Mouse (Mus musculus) thymus, adult 18-20 months (tissue): ENCODE measurements around the gene Atp2a1.
A peak's percentile ranks its signal among the peaks of the same experiment; 100 is the strongest.

Source experiments
- DNase-seq, 2 experiments: peaks; one replicate each; pipeline ENCODE4 v3.0.0; 2022; ENCODE audit warnings: mixed read lengths in 2 of 2

Atp2a1 gene

GRCm38 (mm10) chr7:126472306-126472705 lies 9.4 kb upstream of the Atp2a1 start:
- DNase-seq = peak; percentile 48 to 68

DNA sequence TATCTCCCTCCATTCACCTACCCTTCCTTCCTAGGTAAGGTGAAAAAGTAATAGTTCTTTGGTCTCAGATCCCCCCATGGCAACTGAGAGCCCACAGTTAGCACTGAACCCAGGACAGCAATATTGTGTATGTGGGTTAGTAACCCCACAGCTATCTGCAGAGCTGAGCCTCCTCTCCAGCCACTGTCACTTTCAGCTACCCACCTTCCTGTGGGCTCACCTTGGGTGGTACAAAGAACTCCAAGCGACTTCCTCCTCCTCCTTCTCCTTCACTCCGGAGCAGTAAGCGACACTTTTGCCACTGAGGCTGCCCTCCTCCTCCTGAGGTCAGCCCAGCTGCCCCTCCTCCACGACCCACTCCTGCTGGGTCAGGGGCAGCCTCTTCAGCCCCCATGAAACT lies 8.9 kb upstream of the Atp2a1 start:
- no peak for DNase-seq

DNA sequence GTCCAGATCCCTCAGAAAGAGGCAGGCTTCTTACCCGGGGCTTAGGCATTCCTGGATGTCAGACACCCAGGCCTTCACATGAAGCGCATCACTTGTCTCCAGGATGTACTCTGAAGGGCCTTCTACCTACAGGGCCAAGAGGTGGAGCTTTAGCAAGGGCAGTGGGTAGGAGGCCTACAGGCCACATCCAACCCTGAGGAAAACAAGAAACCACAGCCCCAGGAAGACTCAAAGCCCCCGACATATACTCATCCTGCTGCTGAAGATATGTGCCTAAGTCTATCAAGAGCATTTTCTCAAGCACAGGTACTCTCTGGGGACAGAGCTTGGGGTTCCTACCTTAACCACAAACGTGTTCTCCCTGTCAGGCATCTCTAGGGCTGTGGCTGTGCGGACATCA lies 8.5 kb upstream of the Atp2a1 start:
- no peak for DNase-seq

GRCm38 (mm10) chr7:126470077-126470476 lies 7.2 kb upstream of the Atp2a1 start:
- DNase-seq = peak in 1 of 2 experiments; percentile 59

GRCm38 (mm10) chr7:126467834-126468627 lies 5.1 kb upstream of the Atp2a1 start:
- no peak for DNase-seq

DNA sequence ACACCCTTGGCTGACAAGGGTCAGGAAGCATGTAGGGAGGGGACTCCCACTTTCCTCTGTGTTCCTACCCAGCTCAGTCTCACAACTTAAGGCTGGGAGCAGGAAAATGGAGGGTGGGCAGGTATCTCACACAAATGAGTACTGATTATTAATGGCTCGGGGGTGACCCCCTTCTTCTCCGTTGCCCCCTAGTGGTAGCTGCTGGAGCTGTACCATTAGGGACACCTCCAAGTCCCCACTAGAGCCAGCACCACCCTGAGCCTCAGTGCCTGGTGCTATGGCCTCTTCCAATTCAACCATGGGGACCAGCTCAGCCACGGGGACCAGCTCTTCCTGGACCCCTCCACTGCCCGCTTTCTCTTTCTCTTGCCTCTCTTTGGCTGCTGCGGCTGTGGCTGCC lies 4.4 kb upstream of the Atp2a1 start:
- DNase-seq = peak in 1 of 2 experiments; percentile 40

DNA sequence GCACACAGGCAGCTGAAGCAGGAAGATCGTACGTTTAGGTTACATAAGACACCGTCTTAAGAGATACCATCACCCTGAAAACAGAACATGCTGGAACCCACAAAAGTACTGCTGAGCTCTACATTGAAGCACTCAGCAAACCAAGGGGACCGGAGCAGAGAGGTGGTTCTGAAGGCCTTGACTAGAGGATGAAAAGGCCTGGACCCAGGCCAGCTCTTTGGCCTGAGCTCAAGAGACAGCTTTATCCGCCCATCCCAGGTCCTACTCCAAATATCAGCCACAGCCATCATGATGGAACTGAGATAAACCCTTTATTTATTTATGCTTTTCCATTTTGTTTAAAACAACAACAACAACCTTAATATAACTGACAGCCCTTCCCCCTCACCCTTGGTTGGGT lies 3.8 kb upstream of the Atp2a1 start:
- no peak for DNase-seq

GRCm38 (mm10) chr7:126466116-126466515 lies 3.2 kb upstream of the Atp2a1 start:
- no peak for DNase-seq

GRCm38 (mm10) chr7:126465246-126466030 lies 2.5 kb upstream of the Atp2a1 start:
- no peak for DNase-seq

DNA sequence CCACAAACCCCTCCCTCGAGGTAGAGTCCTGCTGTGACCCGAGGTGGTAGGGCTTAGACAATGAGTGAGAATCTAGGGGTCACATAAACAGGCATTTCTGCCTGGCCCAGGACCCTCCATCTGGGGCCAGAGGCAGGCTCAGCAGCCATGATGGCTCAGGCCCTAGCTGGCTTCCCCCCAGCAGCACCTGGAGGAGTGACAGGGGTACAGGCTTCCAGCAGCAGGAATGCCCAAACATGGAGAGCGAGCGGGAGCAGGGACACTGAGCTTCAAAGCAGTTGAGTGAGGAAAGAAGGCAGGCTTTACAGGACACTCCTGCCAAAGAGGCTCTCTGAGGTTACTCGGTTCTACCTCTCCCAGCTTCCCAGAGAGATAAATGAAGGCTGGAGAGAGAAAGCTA lies 1.9 kb upstream of the Atp2a1 start:
- DNase-seq = no peak

- no peak for DNase-seq
Measured at GRCm38 (mm10) chr7:126464121-126464520, 1.2 kb upstream of the Atp2a1 start.

DNA sequence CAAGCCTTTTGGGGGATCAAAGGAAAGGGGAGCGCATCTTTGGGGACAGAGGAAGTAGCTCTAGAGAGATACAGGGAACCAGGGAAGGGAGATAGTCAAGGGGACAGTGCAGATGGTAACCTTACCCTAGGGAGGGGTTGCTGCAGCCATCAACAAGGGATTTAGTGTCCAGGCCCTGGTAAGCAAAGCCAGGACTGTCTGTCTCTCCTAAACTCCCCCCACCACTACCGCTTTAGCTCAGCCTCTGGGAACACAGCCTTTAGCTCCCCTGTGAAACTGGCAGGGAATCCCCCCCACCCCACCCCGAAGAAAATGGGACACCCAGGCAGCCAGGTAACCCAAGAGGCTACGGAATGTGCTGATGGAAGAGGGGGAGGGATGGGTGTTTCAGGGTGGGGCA lies 639 bp upstream of the Atp2a1 start:
- DNase-seq = no peak

DNA sequence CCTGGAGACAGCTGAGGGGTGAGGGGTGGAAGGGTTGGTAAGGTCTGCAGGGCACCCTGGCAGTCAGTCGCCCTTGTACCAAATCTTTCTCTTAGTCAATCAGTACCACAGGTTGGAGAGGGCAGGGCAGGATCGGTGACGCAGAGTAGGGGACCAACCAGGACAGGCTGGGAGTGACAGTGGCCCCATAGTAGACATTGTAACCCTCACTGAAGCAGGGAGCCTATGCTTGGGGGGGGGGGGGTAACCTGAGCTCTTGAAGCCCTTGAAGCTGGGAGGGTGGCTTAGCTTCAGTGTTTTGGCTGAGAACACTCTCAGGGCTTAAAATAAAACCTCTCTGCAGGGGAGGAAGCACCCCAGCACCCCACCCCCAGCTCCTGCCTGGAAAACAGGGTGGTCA lies 1.3 kb downstream of the Atp2a1 start:
- DNase-seq = no peak

- DNase-seq = no peak
Measured at GRCm38 (mm10) chr7:126460623-126461399, 2.1 kb downstream of the Atp2a1 start.

DNA sequence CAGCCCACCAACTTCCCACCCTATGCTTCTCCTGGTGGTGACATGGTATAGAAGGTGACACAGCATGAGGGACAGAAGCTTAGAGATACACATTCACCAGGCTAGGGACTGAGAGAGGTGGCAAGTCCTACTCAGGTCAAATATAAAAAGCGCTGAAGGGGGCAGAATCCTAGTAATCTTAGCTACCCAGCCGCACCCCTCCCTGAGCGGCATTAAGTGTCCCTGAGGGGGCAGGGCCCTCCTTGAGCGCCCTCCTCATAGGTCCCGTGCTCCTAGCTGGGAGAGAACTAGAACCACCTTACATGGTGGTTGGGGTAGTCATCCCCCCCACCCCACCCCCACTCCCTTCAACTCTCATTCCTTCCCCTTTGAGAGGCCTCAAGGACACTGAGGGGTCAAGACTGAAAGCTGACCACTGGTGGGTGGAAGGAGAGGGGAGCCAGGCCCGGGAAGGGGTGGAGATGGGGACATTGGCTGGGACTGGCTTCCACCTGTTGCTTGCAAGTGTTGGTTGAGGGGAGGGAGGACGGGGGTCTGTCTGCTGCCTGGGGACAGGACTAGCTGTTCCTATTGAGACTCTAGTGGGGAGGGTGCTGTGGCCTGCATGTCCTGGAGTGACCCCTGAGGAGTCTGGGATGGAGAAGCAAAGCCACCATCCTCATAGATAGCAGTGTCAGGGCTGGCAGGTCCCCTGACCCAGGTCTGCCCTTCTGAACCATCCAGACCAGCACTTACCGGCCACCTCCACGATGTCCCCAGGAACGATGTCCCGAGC lies 3.9 kb downstream of the Atp2a1 start:
- DNase-seq = no peak

DNA sequence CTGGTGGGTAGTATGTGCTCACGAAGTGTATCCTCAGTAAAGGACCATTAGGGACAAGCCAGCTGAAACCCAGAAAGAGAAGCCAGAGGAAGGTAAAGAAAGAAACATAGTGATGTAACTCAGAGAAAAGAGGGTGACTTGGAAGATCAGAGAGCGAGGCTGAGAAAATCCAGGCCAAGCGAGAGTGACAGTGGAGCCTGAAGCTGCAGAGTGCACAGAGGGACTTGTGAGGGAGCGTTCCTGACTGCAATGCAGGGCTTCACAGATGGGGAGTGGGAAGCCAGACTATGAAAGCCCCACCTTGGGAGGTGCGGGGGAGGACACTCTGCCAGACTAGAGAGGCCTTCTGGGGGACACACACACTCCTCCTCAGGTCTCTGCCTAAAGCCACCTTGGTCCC lies 4.7 kb downstream of the Atp2a1 start:
- no peak for DNase-seq

DNA sequence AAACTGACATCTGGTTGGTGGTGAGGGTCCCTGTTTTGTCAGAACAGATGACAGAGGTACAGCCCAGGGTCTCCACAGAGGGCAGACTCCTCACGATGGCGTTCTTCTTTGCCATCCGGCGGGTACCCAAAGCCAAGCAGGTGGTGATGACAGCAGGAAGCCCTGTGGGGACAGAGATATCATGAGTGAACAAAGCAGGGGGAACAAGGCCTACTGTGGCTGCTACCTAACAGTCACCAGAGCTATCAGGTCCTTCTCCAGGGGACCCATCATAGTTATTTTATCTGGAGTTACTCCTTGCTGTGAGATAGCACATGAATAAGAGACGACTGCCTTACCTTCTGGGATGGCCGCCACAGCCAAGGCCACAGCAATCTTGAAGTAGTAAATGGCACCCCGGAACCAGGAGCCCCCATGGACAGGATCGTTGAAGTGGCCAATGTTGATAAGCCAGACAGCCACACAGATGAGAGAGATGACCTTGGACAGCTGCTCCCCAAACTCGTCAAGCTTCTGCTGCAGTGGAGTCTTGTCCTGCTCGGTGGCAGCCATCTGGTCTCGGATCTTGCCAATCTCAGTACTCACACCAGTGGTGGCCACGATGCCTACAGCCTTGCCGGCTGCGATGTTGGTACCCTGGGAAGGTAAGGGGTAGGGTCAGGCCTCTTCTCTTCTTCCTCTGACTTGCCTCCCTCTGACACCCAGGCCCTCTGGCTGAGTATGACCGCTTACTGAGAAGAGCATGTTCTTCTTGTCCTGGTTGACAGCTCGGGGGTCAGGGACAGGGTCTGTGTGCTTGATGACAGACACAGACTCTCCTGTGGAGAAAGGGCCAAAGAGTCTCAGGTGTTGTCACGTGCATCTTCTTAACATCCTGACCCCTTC lies 6.3 kb downstream of the Atp2a1 start:
- no peak for DNase-seq

DNA sequence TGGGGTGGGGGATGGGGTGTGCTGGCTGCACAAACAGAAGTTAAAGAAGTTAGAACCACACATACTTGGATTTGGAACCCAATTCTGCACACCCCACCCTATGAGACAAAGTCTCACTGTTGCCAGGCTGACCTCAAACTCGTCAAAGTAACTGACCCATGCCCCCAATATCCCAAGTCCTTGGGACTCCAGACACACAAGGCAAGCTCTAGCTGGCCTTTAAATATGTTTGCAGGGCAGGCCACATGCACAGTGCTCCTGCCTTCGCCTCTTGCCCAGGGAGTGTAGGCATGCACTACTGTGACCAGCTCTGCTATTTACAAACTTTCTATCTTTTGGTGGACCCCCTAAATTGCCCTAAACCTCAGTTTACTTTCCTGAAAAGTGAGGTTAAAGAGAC lies 7.7 kb downstream of the Atp2a1 start:
- no peak for DNase-seq

GRCm38 (mm10) chr7:126453861-126454260 lies 9.0 kb downstream of the Atp2a1 start:
- no peak for DNase-seq

DNA sequence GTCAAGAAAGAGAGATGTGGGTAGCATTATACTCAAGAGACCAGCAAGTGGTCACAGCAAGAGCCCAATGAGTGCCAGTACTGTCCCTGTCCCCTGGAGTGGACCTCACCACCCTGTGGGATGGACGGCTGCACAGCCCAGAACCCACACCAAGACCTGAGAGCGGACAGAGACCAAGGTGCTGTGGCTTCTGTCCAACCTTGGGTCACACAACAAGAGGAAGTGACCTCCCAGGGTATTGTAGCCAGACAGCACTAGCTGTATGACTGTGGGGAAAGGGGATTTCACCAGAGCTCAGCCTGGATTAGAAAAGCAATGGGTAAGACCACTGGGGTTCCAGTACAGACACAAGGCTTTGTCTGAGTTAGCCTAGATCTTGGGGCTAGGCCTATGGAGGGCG lies 10.7 kb downstream of the Atp2a1 start:
- no peak for DNase-seq

DNA sequence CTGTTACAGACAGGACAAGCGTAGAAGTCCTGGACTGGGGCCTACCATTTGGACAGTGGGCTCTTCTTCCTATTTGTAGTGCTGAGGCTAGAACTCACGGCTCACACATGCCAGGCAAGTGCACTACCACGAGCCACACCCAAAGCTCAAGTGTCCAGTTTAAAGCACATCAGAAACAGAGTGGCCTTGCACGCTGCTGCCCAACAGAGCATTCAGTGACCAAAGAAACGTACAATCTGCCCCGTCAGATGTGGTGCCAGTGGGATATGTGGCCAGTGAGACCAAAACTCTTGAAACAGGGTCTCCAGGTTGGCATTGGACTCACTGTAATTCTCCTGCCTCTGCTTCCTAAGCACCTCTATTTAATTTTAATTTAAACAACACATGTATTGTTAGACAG lies 12.3 kb downstream of the Atp2a1 start:
- DNase-seq = no peak

GRCm38 (mm10) chr7:126449991-126450390 lies 12.9 kb downstream of the Atp2a1 start:
- no peak for DNase-seq
